Mouse (Mus musculus): Measurements from ENCODE around the gene Ppip5k1.
A peak's percentile ranks its signal among the peaks of the same experiment; 100 is the strongest.

Gene Ppip5k1

GRCm38 (mm10) chr2:121329492-121329891 lies 25.7 kb downstream of the Ppip5k1 start:
- H3K36me3 ChIP-seq (ENCODE audit: insufficient read depth, low read length): peaks cover 27% of the 10 kb centered on the region
- no peaks in the 10 kb centered on the region for H3K9me3 ChIP-seq (ENCODE audit: low read length)
- H3K27me3 ChIP-seq (ENCODE audit: insufficient read depth, low read length): no peaks in the 10 kb centered on the region
- no peaks in the 10 kb centered on the region; the same call in 1 of the 2 replicates for H3K4me1 ChIP-seq (replicated peaks; ENCODE audit: low read depth, low read length)
- no peak for TF ChIP-seq CTCF (conservative IDR thresholded peaks at IDR 0.05; ENCODE audit: low read length)
- no peak for TF ChIP-seq POU5F1 (IDR thresholded peaks at IDR 0.05; ENCODE audit: borderline replicate concordance, low read length)
- no peak for TF ChIP-seq NANOG (IDR thresholded peaks at IDR 0.05; ENCODE audit: borderline replicate concordance, low read length)
- no peak overlapping the region for H3K4me3 ChIP-seq (replicated peaks; ENCODE audit: low read length)

GRCm38 (mm10) chr2:121323693-121324470 lies 31.3 kb downstream of the Ppip5k1 start:
- Histone ChIP-seq H3K27me3 (ENCODE audit: insufficient read depth, low read length) (no peaks in the 10 kb centered on the region), H3K4me3 (replicated peaks; ENCODE audit: low read length) (no peak overlapping the region), H3K4me1 (replicated peaks; ENCODE audit: low read depth, low read length) (no peaks in the 10 kb centered on the region; the same call in 1 of the 2 replicates), H3K9me3 (ENCODE audit: low read length) (no peaks in the 10 kb centered on the region), H3K36me3 (ENCODE audit: insufficient read depth, low read length) (peaks cover 20% of the 10 kb centered on the region)
- TF ChIP-seq CTCF (conservative IDR thresholded peaks at IDR 0.05; ENCODE audit: low read length) (no peak), NANOG (IDR thresholded peaks at IDR 0.05; ENCODE audit: borderline replicate concordance, low read length) (no peak), POU5F1 (IDR thresholded peaks at IDR 0.05; ENCODE audit: borderline replicate concordance, low read length) (no peak)

GRCm38 (mm10) chr2:121323041-121323440 lies 32.2 kb downstream of the Ppip5k1 start:
- Histone ChIP-seq H3K4me3 (replicated peaks; ENCODE audit: low read length) (no peak overlapping the region), H3K9me3 (ENCODE audit: low read length) (no peaks in the 10 kb centered on the region), H3K36me3 (ENCODE audit: insufficient read depth, low read length) (peaks cover 20% of the 10 kb centered on the region), H3K27me3 (ENCODE audit: insufficient read depth, low read length) (no peaks in the 10 kb centered on the region), H3K4me1 (replicated peaks; ENCODE audit: low read depth, low read length) (no peaks in the 10 kb centered on the region; the same call in 1 of the 2 replicates)
- no peak for TF ChIP-seq NANOG (IDR thresholded peaks at IDR 0.05; ENCODE audit: borderline replicate concordance, low read length)
- no peak for TF ChIP-seq POU5F1 (IDR thresholded peaks at IDR 0.05; ENCODE audit: borderline replicate concordance, low read length)
- no peak for TF ChIP-seq CTCF (conservative IDR thresholded peaks at IDR 0.05; ENCODE audit: low read length)

- Histone ChIP-seq H3K36me3 (ENCODE audit: insufficient read depth, low read length) (peaks cover 11% of the 10 kb centered on the region), H3K4me3 (replicated peaks; ENCODE audit: low read length) (no peak overlapping the region), H3K9me3 (ENCODE audit: low read length) (no peaks in the 10 kb centered on the region), H3K4me1 (replicated peaks; ENCODE audit: low read depth, low read length) (peaks cover 5% of the 10 kb centered on the region), H3K27me3 (ENCODE audit: insufficient read depth, low read length) (no peaks in the 10 kb centered on the region)
- TF ChIP-seq POU5F1 (IDR thresholded peaks at IDR 0.05; ENCODE audit: borderline replicate concordance, low read length) (no peak), NANOG (IDR thresholded peaks at IDR 0.05; ENCODE audit: borderline replicate concordance, low read length) (no peak)
Measured at GRCm38 (mm10) chr2:121316278-121316677, 38.9 kb downstream of the Ppip5k1 start.

- H3K4me3 ChIP-seq (replicated peaks; ENCODE audit: low read length): peak overlapping the region; percentile 45
- no peak for TF ChIP-seq POU5F1 (IDR thresholded peaks at IDR 0.05; ENCODE audit: borderline replicate concordance, low read length)
- no peak for TF ChIP-seq NANOG (IDR thresholded peaks at IDR 0.05; ENCODE audit: borderline replicate concordance, low read length)
- TF ChIP-seq CTCF (conservative IDR thresholded peaks at IDR 0.05; ENCODE audit: low read length): no peak
- peaks cover 3% of the 10 kb centered on the region for H3K9me3 ChIP-seq (ENCODE audit: low read length)
- H3K4me1 ChIP-seq (replicated peaks; ENCODE audit: low read depth, low read length): peaks cover 52% of the 10 kb centered on the region
- H3K27me3 ChIP-seq (ENCODE audit: insufficient read depth, low read length): no peaks in the 10 kb centered on the region
- peaks cover 56% of the 10 kb centered on the region for H3K36me3 ChIP-seq (ENCODE audit: insufficient read depth, low read length)
Measured at GRCm38 (mm10) chr2:121308997-121309416, 46.2 kb downstream of the Ppip5k1 start.

GRCm38 (mm10) chr2:121300036-121300435 lies 55.2 kb downstream of the Ppip5k1 start:
- Histone ChIP-seq H3K27me3 (ENCODE audit: insufficient read depth, low read length) (peaks cover 38% of the 10 kb centered on the region), H3K4me3 (replicated peaks; ENCODE audit: low read length) (peak overlapping the region; percentile 52), H3K9me3 (ENCODE audit: low read length) (peaks cover 12% of the 10 kb centered on the region), H3K4me1 (replicated peaks; ENCODE audit: low read depth, low read length) (peaks cover 80% of the 10 kb centered on the region), H3K36me3 (ENCODE audit: insufficient read depth, low read length) (peaks cover 67% of the 10 kb centered on the region)
- TF ChIP-seq NANOG (IDR thresholded peaks at IDR 0.05; ENCODE audit: borderline replicate concordance, low read length) (no peak), POU5F1 (IDR thresholded peaks at IDR 0.05; ENCODE audit: borderline replicate concordance, low read length) (no peak), CTCF (conservative IDR thresholded peaks at IDR 0.05; ENCODE audit: low read length) (no peak)

GRCm38 (mm10) chr2:121299471-121299870 lies 55.7 kb downstream of the Ppip5k1 start:
- peaks cover 63% of the 10 kb centered on the region for H3K36me3 ChIP-seq (ENCODE audit: insufficient read depth, low read length)
- peak overlapping the region; percentile 52 for H3K4me3 ChIP-seq (replicated peaks; ENCODE audit: low read length)
- peaks cover 16% of the 10 kb centered on the region for H3K9me3 ChIP-seq (ENCODE audit: low read length)
- H3K27me3 ChIP-seq (ENCODE audit: insufficient read depth, low read length): peaks cover 38% of the 10 kb centered on the region
- H3K4me1 ChIP-seq (replicated peaks; ENCODE audit: low read depth, low read length): peaks cover 80% of the 10 kb centered on the region
- TF ChIP-seq CTCF (conservative IDR thresholded peaks at IDR 0.05; ENCODE audit: low read length) (no peak), POU5F1 (IDR thresholded peaks at IDR 0.05; ENCODE audit: borderline replicate concordance, low read length) (no peak), NANOG (IDR thresholded peaks at IDR 0.05; ENCODE audit: borderline replicate concordance, low read length) (no peak)

- Histone ChIP-seq H3K4me3 (replicated peaks; ENCODE audit: low read length) (peak overlapping the region; percentile 46), H3K4me1 (replicated peaks; ENCODE audit: low read depth, low read length) (peaks cover 93% of the 10 kb centered on the region), H3K27me3 (ENCODE audit: insufficient read depth, low read length) (peaks cover 38% of the 10 kb centered on the region), H3K9me3 (ENCODE audit: low read length) (peaks cover 4% of the 10 kb centered on the region; the same call in 1 of the 2 replicates), H3K36me3 (ENCODE audit: insufficient read depth, low read length) (peaks cover 50% of the 10 kb centered on the region)
- TF ChIP-seq NANOG (IDR thresholded peaks at IDR 0.05; ENCODE audit: borderline replicate concordance, low read length) (no peak), POU5F1 (IDR thresholded peaks at IDR 0.05; ENCODE audit: borderline replicate concordance, low read length) (no peak), CTCF (conservative IDR thresholded peaks at IDR 0.05; ENCODE audit: low read length) (no peak)
Measured at GRCm38 (mm10) chr2:121298131-121298530, 57.1 kb downstream of the Ppip5k1 start.

All from E14TG2a.4 (cell line).